Mouse (Mus musculus) gastrocnemius, postnatal 4 days (tissue): ENCODE results near the gene Zfp770. TPM values are rescaled to one million over a fixed set of nuclear protein-coding genes. Genes with fewer than 3 reads are reported as not detected.
A peak's percentile ranks its signal among the peaks of the same experiment; 100 is the strongest.
"Not testable (repeated sequence)": the region's sequence is repeated elsewhere in the genome, so short reads cannot be mapped to it uniquely, and the experiment has no call there.

Experiments
- DNase-seq, 2 experiments: peaks; one replicate each; pipeline ENCODE4 v3.0.0; 2021 to 2022; ENCODE audit warnings: low spot score in 2 of 2, mixed read lengths in 2 of 2
- long read RNA-seq, 2 experiments: library from polyadenylated mRNA; stranded (forward); transcript quantifications; one replicate each; pipeline ENCODE4 v2.0.0; 2021
- total RNA-seq, 2 experiments: library from RNA; stranded (reverse); gene quantifications; 2 replicates each; pipeline ENCODE4 v1.2.3; 2021

Gene Zfp770
- 10 to 100 TPM in 1 of 2 experiments, 1 to 10 TPM in 1; 9.6 to 13.0 TPM for total RNA-seq
- long read RNA-seq, experiment 1, result 0 reads
- long read RNA-seq, experiment 2, full-length matches to known transcripts, result 1 of 1 reads
- long read RNA-seq, experiment 2, partial matches to known transcripts, result 0 of 1 reads
- long read RNA-seq, experiment 2, other reads (novel, unspliced or antisense), result 0 of 1 reads

DNA sequence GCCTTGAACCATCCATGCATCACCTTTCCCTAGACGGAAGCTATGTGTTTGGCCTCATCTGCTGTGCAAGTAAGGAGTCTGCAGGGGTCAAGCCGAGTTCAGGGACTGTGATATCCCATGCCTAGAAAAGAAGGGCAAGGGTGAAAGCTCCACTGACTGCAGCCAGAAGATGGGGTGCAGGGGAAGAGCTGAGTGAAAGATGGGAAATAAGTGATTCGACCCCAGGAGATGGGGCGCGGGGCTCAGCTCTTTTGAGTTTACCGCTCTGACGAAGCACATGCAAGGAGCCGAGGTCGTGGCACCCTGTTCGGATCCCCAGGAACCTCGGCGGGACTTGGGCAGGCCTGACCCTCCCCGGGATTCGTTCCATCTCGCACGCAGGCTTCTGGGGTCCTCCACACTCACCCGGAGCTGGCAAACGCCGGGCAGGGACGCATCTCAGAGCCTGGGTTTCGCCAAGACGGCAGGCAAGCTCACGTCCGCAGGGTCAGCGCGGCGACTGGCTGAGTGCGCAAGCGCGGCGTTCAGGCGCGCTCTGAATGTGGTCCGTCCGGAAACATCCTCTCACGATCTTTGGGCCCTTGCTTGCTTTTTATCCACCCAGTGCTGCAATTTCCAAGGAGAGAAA, at the start of gene Zfp770:
Zfp770 (minus strand) TSS at position 538 of the 628 bp plus-strand sequence.
- DNase-seq, result peak; percentile 48 to 77

DNA sequence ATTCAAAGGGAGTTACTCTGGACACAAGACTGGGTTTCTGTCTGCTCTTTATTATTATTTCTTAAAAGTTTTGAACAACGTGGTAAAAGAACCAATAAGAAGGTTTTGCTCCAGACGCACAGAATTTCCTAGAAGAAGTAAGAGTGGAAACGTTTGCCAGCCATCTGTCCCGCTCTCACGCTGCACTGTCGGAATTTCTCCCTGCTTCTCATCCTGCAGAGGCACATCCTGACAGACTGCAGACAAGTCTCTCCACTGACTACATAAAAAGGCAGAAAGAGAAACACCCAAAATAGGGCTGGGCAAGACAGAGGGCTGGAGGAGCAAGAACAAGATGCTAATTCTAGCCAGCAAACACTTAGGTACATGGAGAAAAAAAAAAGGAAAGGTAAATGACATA, 48.2 kb upstream of the Zfp770 start:
- DNase-seq, result no peak

DNA sequence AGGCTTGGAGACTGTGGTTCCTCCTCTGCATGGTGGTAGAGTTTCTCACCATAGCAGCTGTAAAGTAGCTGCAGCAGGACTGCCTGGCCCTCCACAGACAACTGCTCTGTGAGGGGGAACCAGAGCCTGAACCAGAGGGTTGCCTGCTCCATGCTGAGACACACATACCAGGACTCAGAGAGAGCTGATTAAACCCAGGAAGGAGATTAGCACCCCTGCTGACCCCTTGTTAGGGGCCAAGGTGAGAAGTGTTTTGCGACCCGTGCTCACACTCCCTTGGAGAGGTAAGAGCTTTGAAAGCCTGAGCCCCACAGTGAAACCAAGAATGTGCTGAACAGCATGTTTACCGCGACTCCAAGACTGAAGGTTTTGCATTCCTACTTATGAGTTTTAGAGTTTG, 36.4 kb upstream of the Zfp770 start:
- no peak for DNase-seq

DNA sequence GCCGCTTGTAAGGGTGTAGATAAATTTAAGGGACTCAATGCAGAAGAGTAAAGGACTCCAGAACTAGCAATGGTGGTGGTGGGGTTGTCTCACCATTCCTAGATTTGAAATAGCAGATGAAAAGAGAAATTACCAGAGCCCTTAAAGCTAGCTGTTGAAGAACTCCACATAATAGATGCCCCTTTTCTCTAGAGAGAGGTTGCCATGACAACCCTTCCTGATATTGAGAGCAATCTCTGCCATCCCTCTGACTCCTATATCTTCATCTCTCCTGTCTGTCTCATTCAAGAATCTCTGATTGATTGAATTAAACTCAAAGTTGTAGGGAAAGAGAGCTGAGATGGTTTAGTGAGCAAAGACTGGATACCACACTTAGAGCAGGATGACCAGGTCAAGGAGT, 35.3 kb upstream of the Zfp770 start:
- DNase-seq, result no peak

GRCm38 (mm10) chr2:114235584-114235983, 34.3 kb upstream of the Zfp770 start:
- DNase-seq, result no peak

DNA sequence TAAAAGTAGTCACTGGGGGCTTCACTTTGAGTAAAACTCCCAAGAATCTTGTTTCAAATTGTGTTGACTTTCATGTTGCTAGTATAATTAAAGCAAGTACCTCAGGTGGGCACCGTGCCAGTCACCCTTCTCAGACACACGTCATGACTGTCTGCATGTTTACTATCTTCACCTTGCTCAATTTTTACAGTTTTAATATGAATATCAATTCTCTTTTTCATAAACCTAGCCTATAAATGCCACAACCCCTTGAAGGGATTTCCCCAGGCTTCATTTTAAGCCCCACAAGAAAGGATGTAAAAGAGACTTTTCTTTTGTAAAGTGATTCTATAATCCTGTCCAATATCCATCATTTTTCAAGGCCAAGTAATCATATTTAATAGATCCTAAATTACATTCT, 30.0 kb upstream of the Zfp770 start:
- no peak for DNase-seq

GRCm38 (mm10) chr2:114228672-114229071, 27.4 kb upstream of the Zfp770 start:
- no peak for DNase-seq

DNA sequence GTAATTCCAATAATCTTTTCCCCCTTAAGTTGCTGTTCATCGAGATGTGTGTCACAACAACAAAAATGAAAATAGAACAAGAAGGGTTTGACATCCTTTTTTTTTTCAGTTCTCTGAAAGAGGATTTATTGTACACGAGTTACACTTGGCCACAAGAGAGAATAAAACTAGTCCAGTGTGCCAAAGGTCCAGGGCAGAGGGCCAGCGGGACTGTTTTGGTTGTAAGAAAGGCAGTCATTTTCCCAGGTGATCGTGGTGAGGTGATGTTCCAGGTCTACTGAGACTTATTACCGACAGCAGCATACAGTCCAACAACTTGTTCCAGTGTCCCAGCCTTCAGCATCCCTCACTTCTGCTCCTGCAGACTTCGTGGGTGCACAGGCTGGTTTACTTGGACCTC, 3.8 kb upstream of the Zfp770 start:
- DNase-seq, result no peak

GRCm38 (mm10) chr2:114201574-114201973, 305 bp upstream of the Zfp770 start:
- no peak for DNase-seq

GRCm38 (mm10) chr2:114196421-114196820, 4.8 kb downstream of the Zfp770 start:
- no peak for DNase-seq

- not testable (repeated sequence) for DNase-seq
Observed at GRCm38 (mm10) chr2:114186924-114187323, 14.3 kb downstream of the Zfp770 start, which contains the start of gene Aqr. Gene Aqr, minus strand, starts transcription at chr2:114187024.

DNA sequence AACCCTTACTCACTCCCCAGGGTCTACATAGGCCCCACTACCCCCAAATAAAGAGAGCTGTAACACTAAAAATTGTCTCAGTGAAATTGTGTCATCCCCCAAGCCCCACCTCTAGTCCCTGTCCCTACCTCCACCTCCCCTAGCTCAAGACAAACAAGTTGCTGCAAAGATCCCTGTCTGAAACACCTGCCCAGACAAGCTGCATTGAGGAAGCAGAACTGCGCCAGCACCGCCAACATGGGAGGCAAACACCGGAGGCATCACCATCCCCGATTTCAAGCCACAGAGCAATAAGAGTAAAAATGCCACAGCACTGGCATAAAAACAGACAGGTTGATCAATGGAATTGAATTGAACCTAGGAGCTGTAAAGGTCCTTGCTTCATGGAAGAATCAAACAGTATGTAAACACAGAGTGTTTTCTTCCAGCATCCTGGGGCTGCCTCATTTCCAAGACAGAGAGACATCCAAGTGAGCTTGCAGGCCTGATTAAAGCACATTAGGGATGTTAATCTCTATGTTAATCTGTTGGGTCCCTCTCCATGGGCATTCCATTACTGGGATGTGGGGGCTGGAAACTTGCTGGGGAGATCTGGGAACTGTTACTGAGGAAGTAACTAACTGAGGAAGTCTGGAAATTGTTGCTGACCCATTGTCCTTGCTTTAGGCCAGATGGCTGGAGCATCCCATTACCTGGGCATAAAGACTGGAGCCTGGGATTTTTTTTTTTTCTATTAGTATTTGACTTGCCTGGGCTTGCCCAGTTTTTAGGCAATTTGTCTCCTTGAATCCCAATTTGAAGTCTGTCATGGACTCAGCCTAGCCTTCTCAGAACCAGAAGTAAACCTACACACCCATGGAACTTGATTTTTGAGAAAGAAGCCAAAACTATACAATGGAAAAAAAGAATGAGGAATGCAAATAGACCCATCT, 23.2 kb downstream of the Zfp770 start:
- DNase-seq, result no peak

DNA sequence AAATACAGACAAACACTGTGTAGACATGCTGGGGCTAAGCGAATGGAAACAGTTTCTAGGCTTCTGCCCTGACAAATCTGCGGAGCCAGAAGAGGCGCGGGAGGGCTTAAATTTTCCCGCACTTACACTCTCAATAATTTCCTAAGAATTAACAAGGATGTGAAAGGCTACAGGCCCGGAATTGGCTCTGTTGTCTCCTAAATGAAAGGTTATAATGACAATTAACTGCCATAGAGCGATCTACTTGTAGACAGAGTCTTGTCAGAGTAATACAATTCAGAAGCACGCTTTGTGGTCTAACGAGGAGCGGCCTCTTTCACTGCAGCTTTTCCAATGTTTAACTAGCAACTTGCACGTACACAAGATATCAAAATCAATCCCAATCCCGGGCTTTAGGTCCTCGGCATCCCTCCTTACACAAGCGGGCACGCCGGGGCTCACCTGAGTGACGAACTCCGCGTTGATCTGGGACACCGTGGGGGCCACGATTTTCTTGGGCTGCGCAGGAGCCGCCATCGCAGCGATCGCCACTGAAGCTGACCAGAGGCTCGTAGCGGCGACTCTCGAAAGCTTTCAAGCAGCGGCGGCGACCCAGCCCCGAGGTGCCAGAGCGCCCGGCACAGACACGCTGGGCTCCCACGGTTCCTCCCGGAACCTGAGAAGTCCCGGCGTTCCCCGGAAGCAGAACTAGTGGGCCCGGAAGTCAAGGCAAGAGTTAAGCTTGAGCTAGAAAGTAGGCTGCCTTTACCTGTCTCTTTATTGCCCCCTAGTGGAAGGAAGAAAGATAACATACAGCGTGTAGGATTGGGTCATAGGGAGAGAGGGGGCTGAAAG, 26.4 kb downstream of the Zfp770 start:
- DNase-seq, result peak; percentile 40 to 72

- DNase-seq, result no peak
Observed at GRCm38 (mm10) chr2:114173248-114173647, 28.0 kb downstream of the Zfp770 start.

GRCm38 (mm10) chr2:114167837-114168236, 33.4 kb downstream of the Zfp770 start:
- DNase-seq, result no peak

- no peak for DNase-seq
Observed at GRCm38 (mm10) chr2:114161978-114162377, 39.3 kb downstream of the Zfp770 start.

DNA sequence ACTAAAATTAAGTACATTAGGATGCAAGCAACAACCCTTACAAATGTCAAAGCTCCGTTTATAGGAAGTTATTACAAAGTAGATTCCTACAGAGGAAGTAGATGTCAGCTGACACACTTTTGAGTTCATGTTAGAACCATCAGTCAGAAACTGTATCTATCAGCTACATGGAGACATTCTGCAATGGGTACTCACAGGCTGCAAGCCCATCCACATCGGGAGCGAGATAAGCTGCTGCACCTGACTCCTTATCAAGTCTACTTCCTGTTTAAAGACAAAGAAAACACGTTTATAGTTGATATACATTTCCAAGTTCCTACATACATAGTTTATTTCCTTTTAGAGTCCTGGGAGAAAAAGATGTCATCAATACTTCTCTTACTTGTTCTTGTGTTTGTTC, 43.9 kb downstream of the Zfp770 start:
- no peak for DNase-seq

DNA sequence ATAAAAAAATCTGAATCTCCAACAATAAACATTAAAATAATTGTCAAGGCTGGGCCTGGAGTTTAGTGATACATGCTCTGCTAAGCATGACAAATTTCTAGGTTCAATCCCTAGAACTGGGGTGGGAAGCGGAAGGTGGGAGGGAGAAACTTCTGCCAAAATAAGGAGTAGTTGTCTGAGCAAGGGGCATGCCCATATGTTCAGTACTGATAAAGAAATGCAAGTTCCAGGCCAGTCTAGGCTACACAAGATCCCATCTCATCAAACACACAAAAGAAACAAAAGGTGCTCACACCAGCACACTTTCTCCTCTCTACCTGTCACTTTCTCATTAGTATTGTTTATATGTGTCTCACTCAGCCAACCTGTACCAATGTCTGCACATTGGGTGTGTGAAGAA, 44.6 kb downstream of the Zfp770 start:
- no peak for DNase-seq

- DNase-seq, result no peak
Observed at GRCm38 (mm10) chr2:114153247-114153646, 48.0 kb downstream of the Zfp770 start.

DNA sequence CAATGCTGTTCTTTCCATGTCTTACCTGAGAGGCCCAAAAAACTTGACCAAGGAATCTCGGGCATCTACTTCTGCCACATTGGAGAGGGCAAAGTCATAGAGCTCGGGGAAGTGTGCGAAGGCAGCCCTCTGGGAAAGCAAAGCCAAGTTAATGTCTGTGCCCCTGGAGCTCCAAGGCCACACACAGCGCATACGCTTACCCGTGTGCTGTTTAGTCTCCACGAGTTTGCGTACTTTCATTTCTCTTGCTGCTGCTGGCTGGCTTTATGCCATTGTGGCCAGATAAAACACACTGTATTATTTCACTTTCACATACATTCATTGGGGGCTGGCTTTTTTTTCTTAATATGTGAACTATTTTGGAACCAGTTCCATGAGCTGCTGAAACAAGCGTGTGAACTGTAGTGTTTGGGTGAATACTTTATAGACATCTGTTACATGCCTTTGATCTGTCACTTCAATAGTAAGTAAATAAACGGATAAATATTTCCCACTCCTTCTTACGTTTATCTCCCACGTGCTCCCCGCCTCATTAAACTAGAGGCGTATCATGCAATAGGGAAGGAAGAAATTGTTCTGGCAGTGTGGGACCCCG, 54.3 kb downstream of the Zfp770 start:
- no peak for DNase-seq

DNA sequence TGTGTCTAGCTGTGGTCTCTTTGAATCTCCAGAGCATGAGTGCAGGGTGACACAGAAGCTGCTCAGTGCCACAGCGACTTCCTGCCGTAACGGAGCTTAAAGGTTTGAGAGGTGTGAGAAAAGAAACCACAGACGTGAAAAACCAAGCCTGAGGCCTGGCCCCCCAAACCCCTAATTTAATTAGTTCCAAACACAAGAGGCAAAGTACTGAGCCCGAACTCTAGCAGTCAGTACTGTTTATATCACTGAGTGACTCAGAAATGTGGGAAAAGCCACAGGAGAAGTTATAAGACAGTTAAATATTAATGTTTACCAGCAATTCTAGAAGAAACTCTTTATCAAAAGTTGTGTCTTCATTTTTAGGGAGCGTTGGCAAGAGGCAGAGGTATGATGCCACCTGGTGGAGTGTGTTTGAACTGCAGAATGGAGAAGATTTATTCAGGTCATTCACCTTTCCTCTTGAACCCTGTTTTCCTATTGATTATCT, 55.9 kb downstream of the Zfp770 start:
- peak in 1 of 2 experiments; percentile 24 for DNase-seq
